Mouse (Mus musculus) R1 (cell line): Measurements from ENCODE around the gene Slc25a39.
A peak's percentile ranks its signal among the peaks of the same experiment; 100 is the strongest.

Experiments used
- DNase-seq: peaks from one replicate; pipeline ENCODE4 v3.0.0-alpha.2; 2018; ENCODE audit warnings: low read depth, low spot score

Gene Slc25a39

GRCm38 (mm10) chr11:102407834-102408215, at the start of gene Slc25a39:
TSS of gene Slc25a39 (minus strand) at chr11:102407946.
- no peak for DNase-seq

GRCm38 (mm10) chr11:102455740-102456396, 48.1 kb upstream of the Slc25a39 start:
- peak; percentile 97 for DNase-seq

GRCm38 (mm10) chr11:102453131-102453530, 45.4 kb upstream of the Slc25a39 start:
- DNase-seq = no peak

- DNase-seq = no peak
Measured at GRCm38 (mm10) chr11:102449043-102450008, 41.6 kb upstream of the Slc25a39 start.

- peak; percentile 83 for DNase-seq
Measured at GRCm38 (mm10) chr11:102448327-102448726, 40.6 kb upstream of the Slc25a39 start.

- peak; percentile 69 for DNase-seq
Measured at GRCm38 (mm10) chr11:102447497-102447896, 39.8 kb upstream of the Slc25a39 start, which contains the start of gene Fam171a2. TSS of gene Fam171a2 (minus strand) at chr11:102447682.

- peak; percentile 47 for DNase-seq
Measured at GRCm38 (mm10) chr11:102446581-102447461, 39.1 kb upstream of the Slc25a39 start.

GRCm38 (mm10) chr11:102445891-102446361, 38.2 kb upstream of the Slc25a39 start:
- DNase-seq = no peak

- DNase-seq = peak; percentile 98
Measured at GRCm38 (mm10) chr11:102445264-102445890, 37.6 kb upstream of the Slc25a39 start.

GRCm38 (mm10) chr11:102444781-102445180, 37.0 kb upstream of the Slc25a39 start:
- DNase-seq = peak; percentile 60

- DNase-seq = no peak
Measured at GRCm38 (mm10) chr11:102444321-102444720, 36.6 kb upstream of the Slc25a39 start.

- no peak for DNase-seq
Measured at GRCm38 (mm10) chr11:102443740-102444139, 36.0 kb upstream of the Slc25a39 start.

- DNase-seq = no peak
Measured at GRCm38 (mm10) chr11:102442089-102442488, 34.3 kb upstream of the Slc25a39 start.

GRCm38 (mm10) chr11:102441434-102441833, 33.7 kb upstream of the Slc25a39 start:
- peak; percentile 82 for DNase-seq

GRCm38 (mm10) chr11:102440255-102440654, 32.5 kb upstream of the Slc25a39 start:
- DNase-seq = no peak

GRCm38 (mm10) chr11:102439093-102440082, 31.6 kb upstream of the Slc25a39 start:
- DNase-seq = no peak

GRCm38 (mm10) chr11:102438212-102439092, 30.7 kb upstream of the Slc25a39 start:
- DNase-seq = peak; percentile 83
